Mouse (Mus musculus) testis, adult 2 months (tissue): ENCODE measurements around the gene Lrp5. TPM values are rescaled to one million over a fixed set of nuclear protein-coding genes. Genes with fewer than 3 reads are reported as not detected.

Source experiments
- H3K27ac ChIP-seq: fragments of 200-500 bp; 2 replicates; pipeline ENCODE4 v1.5.1; 2012; ENCODE audit warnings: low read depth, low read length; ENCODE audit not compliant: control insufficient read depth, insufficient read depth
- H3K27me3 ChIP-seq: fragments of 200-500 bp; 2 replicates; pipeline ENCODE4 v1.6.1; 2012; ENCODE audit warnings: mild to moderate bottlenecking, low read length, moderate library complexity; ENCODE audit not compliant: control insufficient read depth, insufficient read depth
- H3K36me3 ChIP-seq: fragments of 200-500 bp; 2 replicates; pipeline ENCODE4 v1.6.1; 2012; ENCODE audit warnings: mild to moderate bottlenecking, low read length; ENCODE audit not compliant: control insufficient read depth, insufficient read depth
- H3K4me1 ChIP-seq: fragments of 200-500 bp; 2 replicates; pipeline ENCODE4 v1.6.1; 2012; ENCODE audit warnings: low read length; ENCODE audit not compliant: control insufficient read depth, insufficient read depth
- H3K4me3 ChIP-seq: fragments of 200-500 bp; 2 replicates; pipeline ENCODE4 v1.5.1; 2012; ENCODE audit warnings: low read depth, mild to moderate bottlenecking, low read length, moderate library complexity, mixed read lengths; ENCODE audit not compliant: control insufficient read depth
- CTCF ChIP-seq: fragments of 200-500 bp; IDR thresholded peaks from 2 replicates; pipeline ENCODE4 v1.5.1; 2012; ENCODE audit warnings: low read depth, mild to moderate bottlenecking, inconsistent platforms, low read length, moderate library complexity; ENCODE audit not compliant: control insufficient read depth, insufficient read depth, insufficient replicate concordance
- POLR2A ChIP-seq: fragments of 200-500 bp; IDR thresholded peaks from 2 replicates; pipeline ENCODE4 v1.6.1; 2012; ENCODE audit warnings: low read depth, mild to moderate bottlenecking, inconsistent platforms, low read length, moderate library complexity; ENCODE audit not compliant: control insufficient read depth
- polyA plus RNA-seq: library from polyadenylated mRNA; depleted of rRNA; stranded (reverse); fragments of >200 nt; gene quantifications from 2 replicates; pipeline ENCODE4 v1.2.3, GENCODE M21; 2012; rRNA removed

The Lrp5 gene
- polyA plus RNA-seq, 1 experiment = 24.9 TPM

GRCm38 (mm10) chr19:3540254-3540653 is 146.1 kb downstream of the Lrp5 start:
- no peak for TF ChIP-seq CTCF
- no peak for TF ChIP-seq POLR2A
- H3K27ac ChIP-seq = no peak overlapping the region
- peaks cover 2% of the 10 kb centered on the region for H3K36me3 ChIP-seq
- H3K4me1 ChIP-seq = no peaks in the 10 kb centered on the region
- H3K4me3 ChIP-seq = no peak overlapping the region
- H3K27me3 ChIP-seq = no peaks in the 10 kb centered on the region

GRCm38 (mm10) chr19:3539456-3539855 is 146.9 kb downstream of the Lrp5 start:
- TF ChIP-seq CTCF = no peak
- no peak for TF ChIP-seq POLR2A
- H3K4me3 ChIP-seq = no peak overlapping the region
- peaks cover 2% of the 10 kb centered on the region for H3K36me3 ChIP-seq
- no peak overlapping the region for H3K27ac ChIP-seq
- no peaks in the 10 kb centered on the region for H3K4me1 ChIP-seq
- no peaks in the 10 kb centered on the region for H3K27me3 ChIP-seq

GRCm38 (mm10) chr19:3537658-3538057 is 148.7 kb downstream of the Lrp5 start:
- Histone ChIP-seq H3K4me1 (no peaks in the 10 kb centered on the region), H3K27me3 (no peaks in the 10 kb centered on the region), H3K4me3 (no peak overlapping the region), H3K27ac (no peak overlapping the region), H3K36me3 (no peaks in the 10 kb centered on the region)
- TF ChIP-seq POLR2A (no peak), CTCF (no peak)

GRCm38 (mm10) chr19:3534945-3535344 is 151.4 kb downstream of the Lrp5 start:
- H3K36me3 ChIP-seq = no peaks in the 10 kb centered on the region
- H3K27me3 ChIP-seq = no peaks in the 10 kb centered on the region
- no peak overlapping the region for H3K27ac ChIP-seq
- H3K4me3 ChIP-seq = no peak overlapping the region
- TF ChIP-seq CTCF = no peak
- TF ChIP-seq POLR2A = no peak
- H3K4me1 ChIP-seq = no peaks in the 10 kb centered on the region

Other genes with a start within 250 kb of the Lrp5 start
- 28.3 and 28.8 TPM in 2 replicates for gene Ppp6r3, start 110.8 kb downstream of the Lrp5 start, polyA plus RNA-seq
- 319 and 328 TPM in 2 replicates for gene 1810055G02Rik, start 21.7 kb upstream of the Lrp5 start, polyA plus RNA-seq
- 5.1 and 7.4 TPM in 2 replicates for gene Kmt5b, start 80.9 kb upstream of the Lrp5 start, polyA plus RNA-seq
- 85.7 and 90.2 TPM in 2 replicates for gene Chka, start 165.2 kb upstream of the Lrp5 start, polyA plus RNA-seq
- 11.2 and 11.4 TPM in 2 replicates for gene Tcirg1, start 220.6 kb upstream of the Lrp5 start, polyA plus RNA-seq
- gene Ndufs8, start 226.2 kb upstream of the Lrp5 start, polyA plus RNA-seq = 69.9 and 91.3 TPM in 2 replicates
- 48.2 and 52.4 TPM in 2 replicates for gene Aldh3b1, start 243.2 kb upstream of the Lrp5 start, polyA plus RNA-seq
- gene Unc93b1, start 248.6 kb upstream of the Lrp5 start, polyA plus RNA-seq = 6.6 and 8.0 TPM in 2 replicates